Mouse (Mus musculus) myocyte (in vitro differentiated cells): Measurements from ENCODE around the gene Psmc2. TPM values are rescaled to one million over a fixed set of nuclear protein-coding genes. Genes with fewer than 3 reads are reported as not detected.
A peak's percentile ranks its signal among the peaks of the same experiment; 100 is the strongest.

Experiments used
- H3K27me3 ChIP-seq: one replicate; pipeline ENCODE4 v1.6.1; 2011; ENCODE audit not compliant: control insufficient read depth, insufficient read depth, insufficient read length
- H3K36me3 ChIP-seq: one replicate; pipeline ENCODE4 v1.6.1; 2011; ENCODE audit not compliant: control insufficient read depth, insufficient read depth
- H3K4me2 ChIP-seq: one replicate; pipeline ENCODE4 v1.6.1; 2011; ENCODE audit warnings: low read depth, control low read depth
- H3K4me3 ChIP-seq: one replicate; pipeline ENCODE4 v1.5.1; 2011; ENCODE audit warnings: mild to moderate bottlenecking, control low read depth, moderate library complexity
- H3K79me2 ChIP-seq: one replicate; pipeline ENCODE4 v1.6.1; 2011; ENCODE audit not compliant: control insufficient read depth, insufficient read depth
- H3ac ChIP-seq: one replicate; pipeline ENCODE4 v1.6.1; 2011; ENCODE audit not compliant: control insufficient read depth, insufficient read length
- CEBPB ChIP-seq: IDR thresholded peaks from 2 replicates; pipeline ENCODE4 v1.6.1; 2011; ENCODE audit warnings: mild to moderate bottlenecking, moderate library complexity; ENCODE audit not compliant: poor library complexity, insufficient read depth, severe bottlenecking
- E2F4 ChIP-seq: IDR thresholded peaks from one replicate; pipeline ENCODE4 v1.6.1; 2011; ENCODE audit warnings: mild to moderate bottlenecking, control low read depth, moderate library complexity; ENCODE audit not compliant: insufficient read depth
- MAX ChIP-seq: IDR thresholded peaks from one replicate; pipeline ENCODE4 v1.6.1; 2011; ENCODE audit warnings: low read depth, mild to moderate bottlenecking, control low read depth
- MYOD1 ChIP-seq, 3 experiments: IDR thresholded peaks; one replicate each; pipeline ENCODE4 v1.6.1; 2011; ENCODE audit warnings: control low read depth in 2 of 3, low read depth in 2 of 3, mild to moderate bottlenecking in 2 of 3, moderate library complexity in 1 of 3; ENCODE audit not compliant: insufficient read length in 2 of 3, control insufficient read depth in 1 of 3
- MYOG ChIP-seq, 3 experiments: IDR thresholded peaks; one replicate each; pipeline ENCODE4 v1.6.1; 2011; ENCODE audit warnings: control low read depth in 2 of 3, low read depth in 2 of 3, mild to moderate bottlenecking in 2 of 3; ENCODE audit not compliant: insufficient read length in 2 of 3, control insufficient read depth in 1 of 3, insufficient read depth in 1 of 3
- POLR2A ChIP-seq: IDR thresholded peaks from one replicate; pipeline ENCODE4 v1.6.1; 2011; ENCODE audit warnings: low read depth, mild to moderate bottlenecking, control low read depth, moderate library complexity; ENCODE audit not compliant: insufficient read length
- POLR2AphosphoS2 ChIP-seq: IDR thresholded peaks from one replicate; pipeline ENCODE4 v1.6.1; 2011; ENCODE audit warnings: low read depth, control low read depth; ENCODE audit not compliant: insufficient read length
- REST ChIP-seq: IDR thresholded peaks from one replicate; pipeline ENCODE4 v1.6.1; 2011; ENCODE audit warnings: mild to moderate bottlenecking, control low read depth, moderate library complexity; ENCODE audit not compliant: insufficient read depth, insufficient read length
- SRF ChIP-seq: IDR thresholded peaks from one replicate; pipeline ENCODE4 v1.6.1; 2011; ENCODE audit warnings: low read depth; ENCODE audit not compliant: control insufficient read depth, insufficient read length
- TCF12 ChIP-seq: IDR thresholded peaks from one replicate; pipeline ENCODE4 v1.6.1; 2011; ENCODE audit warnings: mild to moderate bottlenecking, control low read depth; ENCODE audit not compliant: poor library complexity, insufficient read depth, severe bottlenecking
- TCF3 ChIP-seq: IDR thresholded peaks from one replicate; pipeline ENCODE4 v1.6.1; 2011; ENCODE audit warnings: low read depth, control low read depth; ENCODE audit not compliant: insufficient read length
- USF1 ChIP-seq: IDR thresholded peaks from one replicate; pipeline ENCODE4 v1.6.1; 2011; ENCODE audit warnings: low read depth, mild to moderate bottlenecking, control low read depth, moderate library complexity
- polyA plus RNA-seq: library from polyadenylated mRNA; unstranded; fragments of >200 nt; fragmentation: generic; extraction: Trizol; gene quantifications from one replicate; pipeline ENCODE4 v1.2.1, GENCODE M21; 2012; ENCODE audit warnings: missing spikeins

Gene Psmc2
- polyA plus RNA-seq, 1 experiment, result 196 TPM

DNA sequence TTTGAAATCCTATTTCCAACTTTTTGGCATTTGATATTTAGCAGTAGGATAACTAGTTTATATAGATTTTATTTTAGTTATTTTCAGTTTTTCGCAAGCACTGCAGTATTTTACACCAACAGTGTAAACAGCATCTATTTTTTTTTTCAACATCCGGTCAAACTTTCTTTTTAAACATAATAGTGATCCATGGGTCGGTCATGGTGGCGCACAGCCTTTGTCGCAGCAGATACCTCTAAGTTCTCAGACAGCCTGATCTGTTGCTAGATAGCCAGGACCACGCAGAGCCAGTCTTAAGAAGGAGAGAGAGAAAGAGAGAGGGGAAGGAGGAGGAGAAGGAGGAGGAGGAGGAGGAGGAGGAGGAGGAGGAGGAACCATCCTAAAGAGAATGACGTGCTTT, 693 bp downstream of the Psmc2 start:
- TF ChIP-seq MYOG (IDR thresholded peaks at IDR 0.05; ENCODE audit: control insufficient read depth in 1 of 3, insufficient read depth in 1 of 3, insufficient read length in 2 of 3, low read depth in 2 of 3) (no peak), REST (no peak), TCF12 (no peak), SRF (no peak), E2F4 (no peak), USF1 (no peak), TCF3 (no peak), CEBPB (no peak), POLR2AphosphoS2 (no peak), MYOD1 (IDR thresholded peaks at IDR 0.05; ENCODE audit: control insufficient read depth in 1 of 3, insufficient read length in 2 of 3, low read depth in 2 of 3) (no peak), MAX (no peak), POLR2A (no peak)
- Histone ChIP-seq H3K4me3 (peak overlapping the region; percentile 76), H3K4me2 (peak overlapping the region; percentile 92), H3K79me2 (peaks cover 54% of the 10 kb centered on the region), H3ac (peak overlapping the region; percentile 17), H3K27me3 (no peaks in the 10 kb centered on the region), H3K36me3 (peaks cover 17% of the 10 kb centered on the region)

DNA sequence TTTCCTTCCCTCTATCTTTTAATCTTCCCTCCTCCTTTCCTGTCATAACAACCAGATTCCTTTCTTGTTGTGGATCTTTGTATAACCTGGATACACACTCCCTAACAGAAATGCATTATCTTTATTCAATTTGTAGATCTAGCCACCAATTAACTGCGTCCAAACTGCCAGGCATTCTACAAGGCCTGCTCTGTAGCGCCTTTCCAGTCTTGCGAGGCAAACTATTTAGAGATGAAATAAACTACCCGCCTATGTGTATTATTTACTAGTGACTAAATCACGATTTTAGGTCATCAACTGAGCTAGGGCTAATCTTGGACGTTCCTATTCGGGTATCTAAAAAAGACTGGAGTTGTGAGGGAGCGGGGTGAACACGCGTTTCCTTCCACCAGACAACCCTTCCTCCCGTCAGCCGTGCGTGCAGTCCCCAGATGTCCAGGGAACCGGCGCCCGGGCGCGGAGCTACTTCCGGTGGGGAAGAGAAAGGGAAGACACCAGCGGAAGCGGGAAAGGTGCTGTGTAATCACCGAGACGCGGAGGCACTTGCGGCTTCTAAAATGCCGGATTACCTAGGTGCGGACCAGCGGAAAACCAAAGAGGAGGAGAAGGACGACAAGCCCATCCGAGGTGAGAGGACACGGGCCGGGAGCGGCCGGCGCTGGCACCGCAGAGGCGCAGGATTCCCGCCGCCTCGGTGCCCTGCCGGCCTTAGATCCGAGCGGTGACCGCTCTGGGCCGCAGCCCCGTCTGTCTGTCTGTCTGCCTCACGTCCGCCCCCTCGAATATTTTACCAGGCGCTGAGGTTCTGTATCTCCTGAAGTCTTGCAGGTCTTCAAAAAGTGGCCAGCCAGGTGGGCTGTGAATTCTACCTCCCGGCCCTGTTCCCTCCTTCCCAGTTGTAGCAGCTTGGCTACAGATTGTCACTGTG, 1.4 kb downstream of the Psmc2 start:
- Histone ChIP-seq H3K27me3 (no peaks in the 10 kb centered on the region), H3K79me2 (peaks cover 61% of the 10 kb centered on the region), H3K4me2 (peak overlapping the region; percentile 92), H3K4me3 (peak overlapping the region; percentile 76), H3ac (peak overlapping the region; percentile 17), H3K36me3 (peaks cover 15% of the 10 kb centered on the region)
- TF ChIP-seq TCF12 (no peak), SRF (no peak), MYOD1 (IDR thresholded peaks at IDR 0.05; ENCODE audit: control insufficient read depth in 1 of 3, insufficient read length in 2 of 3, low read depth in 2 of 3) (peak in 1 of 3 experiments; percentile 2), POLR2A (peak; percentile 77), MAX (no peak), USF1 (no peak), MYOG (IDR thresholded peaks at IDR 0.05; ENCODE audit: control insufficient read depth in 1 of 3, insufficient read depth in 1 of 3, insufficient read length in 2 of 3, low read depth in 2 of 3) (peak in 1 of 3 experiments; percentile 46), POLR2AphosphoS2 (peak; percentile 85), E2F4 (no peak), REST (no peak)

DNA sequence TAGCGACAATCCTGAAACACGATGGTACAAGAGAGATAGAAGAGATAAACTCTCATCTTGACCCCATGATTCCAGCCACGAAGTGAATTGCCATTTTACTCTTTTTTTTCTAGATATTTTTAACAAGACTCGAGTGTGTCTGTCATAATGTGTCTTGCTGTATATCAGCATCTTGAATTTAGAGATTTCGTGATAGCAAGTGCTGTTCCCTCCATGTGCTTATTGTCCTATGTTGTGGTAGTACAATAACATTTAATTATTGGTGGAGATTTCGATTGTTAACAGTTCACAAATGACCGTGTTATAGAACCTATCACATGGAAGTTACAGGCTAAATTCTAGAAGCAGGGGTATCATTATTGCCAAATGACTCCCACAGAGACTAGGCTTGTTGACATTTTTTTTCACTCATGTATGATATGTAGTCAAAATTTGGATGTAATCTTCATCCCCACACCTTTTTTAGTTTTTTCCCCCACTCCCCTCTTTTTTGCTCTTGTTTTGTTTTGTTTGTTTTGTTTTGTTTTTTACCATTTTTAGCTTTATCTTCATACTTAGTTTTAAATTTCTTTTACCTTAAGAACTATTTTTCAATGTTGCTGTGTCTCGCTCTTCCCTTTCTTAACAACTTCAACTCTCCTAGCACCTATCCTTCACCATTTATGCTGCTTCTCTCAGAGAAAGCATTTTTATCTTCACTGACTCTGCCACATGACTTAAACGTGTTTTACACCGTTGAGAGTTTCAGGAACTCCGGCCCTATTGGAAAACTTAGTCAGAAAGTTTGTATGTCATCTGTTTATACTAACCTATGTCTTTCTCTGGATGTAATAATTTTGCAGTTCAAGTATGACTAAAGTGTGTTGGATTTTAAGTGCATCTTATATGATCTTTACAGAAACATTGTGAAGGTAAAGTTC, 2.4 kb downstream of the Psmc2 start:
- H3ac ChIP-seq, result peak overlapping the region; percentile 17
- peaks cover 9% of the 10 kb centered on the region for H3K36me3 ChIP-seq
- H3K27me3 ChIP-seq, result no peaks in the 10 kb centered on the region
- peak overlapping the region; percentile 76 for H3K4me3 ChIP-seq
- TF ChIP-seq MYOD1 (IDR thresholded peaks at IDR 0.05; ENCODE audit: control insufficient read depth in 1 of 3, insufficient read length in 2 of 3, low read depth in 2 of 3) (no peak), CEBPB (no peak), SRF (no peak), E2F4 (no peak), REST (no peak), MYOG (IDR thresholded peaks at IDR 0.05; ENCODE audit: control insufficient read depth in 1 of 3, insufficient read depth in 1 of 3, insufficient read length in 2 of 3, low read depth in 2 of 3) (no peak), TCF3 (no peak), MAX (no peak), USF1 (no peak), POLR2A (no peak), POLR2AphosphoS2 (no peak), TCF12 (no peak)
- peak overlapping the region; percentile 90 for H3K4me2 ChIP-seq
- peaks cover 70% of the 10 kb centered on the region for H3K79me2 ChIP-seq

DNA sequence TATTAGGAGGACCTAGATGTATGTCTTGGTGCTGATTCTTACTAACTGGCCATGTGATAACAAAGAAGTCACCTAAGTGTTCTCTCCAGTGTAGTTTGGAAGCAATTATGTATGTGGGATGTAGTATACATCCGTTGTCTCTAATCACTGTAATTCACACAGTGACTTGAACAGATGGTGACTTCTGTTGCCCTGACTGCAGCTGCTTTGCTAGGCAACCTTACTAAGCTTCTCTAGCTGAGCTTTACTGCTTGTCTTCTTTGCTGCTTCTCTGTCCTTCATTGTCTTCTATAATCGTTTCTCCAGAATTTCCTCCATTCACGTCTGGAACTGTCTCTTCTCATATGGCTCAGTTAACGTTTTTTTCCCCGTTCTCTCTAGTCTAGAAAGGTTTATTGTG, 4.0 kb downstream of the Psmc2 start:
- Histone ChIP-seq H3K27me3 (no peaks in the 10 kb centered on the region), H3K79me2 (peaks cover 79% of the 10 kb centered on the region), H3K4me2 (peak overlapping the region; percentile 90), H3K4me3 (no peak overlapping the region), H3K36me3 (peaks cover 5% of the 10 kb centered on the region), H3ac (no peak overlapping the region)
- TF ChIP-seq MYOG (IDR thresholded peaks at IDR 0.05; ENCODE audit: control insufficient read depth in 1 of 3, insufficient read depth in 1 of 3, insufficient read length in 2 of 3, low read depth in 2 of 3) (no peak), POLR2AphosphoS2 (no peak), CEBPB (no peak), MYOD1 (IDR thresholded peaks at IDR 0.05; ENCODE audit: control insufficient read depth in 1 of 3, insufficient read length in 2 of 3, low read depth in 2 of 3) (peak in 1 of 3 experiments; percentile 19)
